Mouse (Mus musculus): ENCODE measurements at regions not wholly inside any gene's neighbourhood (a gene's known extent, or its start where the extent isn't known, plus 50 kb on each side); places are given as distances from the start of the nearest gene placed in this dataset.
"Not testable (repeated sequence)": the region's sequence is repeated elsewhere in the genome, so short reads cannot be mapped to it uniquely, and the experiment has no call there.

DNA sequence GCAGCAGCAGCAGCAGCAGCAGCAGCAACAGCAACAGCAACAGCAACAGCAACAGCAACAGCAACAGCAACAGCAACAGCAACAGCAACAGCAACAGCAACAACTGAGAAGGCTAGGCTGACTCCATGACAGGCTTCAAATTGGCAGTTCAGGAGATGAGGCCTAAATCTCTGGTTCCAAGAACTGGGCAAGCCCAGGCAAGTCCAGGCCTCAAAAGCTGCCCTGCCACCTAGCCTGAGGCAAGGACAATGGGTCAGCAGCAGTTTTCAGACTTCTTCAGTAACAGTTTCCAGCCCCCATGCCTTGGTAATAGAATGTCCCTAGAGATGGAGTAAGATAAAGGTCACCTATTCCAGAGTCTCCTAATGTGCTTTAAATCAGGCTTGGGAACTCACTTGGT is 158.1 kb downstream of the Spata19 start:
- not testable (repeated sequence) for TF ChIP-seq POLR2A, CTCF (IDR thresholded peaks at IDR 0.05; ENCODE audit: extremely low read depth, insufficient read depth, low read length)
